Mouse (Mus musculus): Measurements from ENCODE around the gene Nudt21. TPM values are rescaled to one million over a fixed set of nuclear protein-coding genes. Genes with fewer than 3 reads are reported as not detected.

The Nudt21 gene
- polyA plus RNA-seq, 1 experiment = 35.1 TPM

DNA sequence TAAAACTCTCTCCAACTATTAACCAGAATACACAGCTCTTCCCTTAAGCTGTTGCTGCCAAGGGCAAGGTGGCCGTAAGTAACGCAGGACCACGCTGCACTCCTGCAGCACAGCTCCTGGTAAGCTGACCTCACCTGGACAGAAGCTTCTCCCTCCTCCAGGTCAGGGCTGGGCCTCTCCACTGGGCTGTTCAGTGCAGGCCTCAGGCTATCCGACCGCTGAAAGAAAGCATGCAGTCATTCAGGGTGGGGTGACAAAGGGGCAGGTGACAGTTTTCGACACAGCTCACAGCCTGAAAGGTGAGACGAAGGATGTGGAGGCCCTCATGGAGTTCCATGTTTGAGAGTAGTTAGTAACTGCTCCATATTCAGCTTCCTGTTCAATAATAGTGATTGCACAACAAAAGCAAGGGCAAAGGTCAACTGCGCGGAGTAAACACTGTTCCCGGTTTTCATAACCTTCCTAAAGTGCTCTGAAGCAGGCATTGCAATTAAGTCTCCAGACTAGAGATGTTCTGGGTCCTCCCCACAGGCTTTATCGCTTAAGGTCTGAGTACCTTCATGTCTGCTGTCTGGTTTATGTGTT, 62.1 kb downstream of the Nudt21 start:
- H3K4me3 ChIP-seq (ENCODE audit: control insufficient read depth, low read depth, low read length) = no peak overlapping the region
- H3K27ac ChIP-seq (ENCODE audit: control insufficient read depth, insufficient read depth, low read depth, low read length) = no peak overlapping the region
- TF ChIP-seq CTCF (IDR thresholded peaks at IDR 0.05; ENCODE audit: control insufficient read depth, insufficient read depth, insufficient replicate concordance, low read depth, low read length) (no peak), POLR2A (IDR thresholded peaks at IDR 0.05; ENCODE audit: control insufficient read depth, low read depth, low read length) (no peak)
- H3K4me1 ChIP-seq (ENCODE audit: control insufficient read depth, insufficient read depth, low read length) = no peaks in the 10 kb centered on the region
- no peaks in the 10 kb centered on the region for H3K27me3 ChIP-seq (ENCODE audit: control insufficient read depth, insufficient read depth, low read length)
- peaks cover 4% of the 10 kb centered on the region for H3K36me3 ChIP-seq (ENCODE audit: control insufficient read depth, insufficient read depth, low read length)

DNA sequence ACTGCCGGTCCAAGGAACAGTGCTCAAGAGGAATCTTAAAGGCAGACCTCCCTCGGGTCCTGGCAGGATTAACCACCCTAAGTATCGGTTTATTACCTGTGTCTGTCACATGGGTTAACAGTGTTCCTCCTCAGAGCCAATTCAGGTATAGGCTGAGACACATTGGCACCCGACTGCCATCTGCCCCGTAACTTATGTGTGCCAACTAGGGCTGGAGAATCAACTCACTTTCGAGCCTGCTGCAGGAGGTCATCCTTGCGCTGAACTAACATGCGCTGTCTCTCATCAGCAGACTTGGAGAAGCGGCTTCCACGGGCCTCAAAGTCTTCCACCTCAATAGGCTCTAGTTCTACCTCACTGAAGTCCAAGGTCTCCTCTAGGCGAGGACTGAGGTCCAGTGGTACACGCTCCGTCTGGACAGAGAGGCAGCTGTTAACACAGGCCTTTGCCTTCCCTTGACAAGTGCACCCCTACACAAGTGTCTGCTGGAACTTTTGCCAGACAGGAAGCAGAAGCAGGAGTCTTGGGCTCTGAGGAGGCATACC, 62.9 kb downstream of the Nudt21 start:
- Histone ChIP-seq H3K27ac (ENCODE audit: control insufficient read depth, insufficient read depth, low read depth, low read length) (no peak overlapping the region), H3K27me3 (ENCODE audit: control insufficient read depth, insufficient read depth, low read length) (no peaks in the 10 kb centered on the region), H3K36me3 (ENCODE audit: control insufficient read depth, insufficient read depth, low read length) (peaks cover 4% of the 10 kb centered on the region), H3K4me1 (ENCODE audit: control insufficient read depth, insufficient read depth, low read length) (no peaks in the 10 kb centered on the region), H3K4me3 (ENCODE audit: control insufficient read depth, low read depth, low read length) (no peak overlapping the region)
- TF ChIP-seq POLR2A (IDR thresholded peaks at IDR 0.05; ENCODE audit: control insufficient read depth, low read depth, low read length) (no peak), CTCF (IDR thresholded peaks at IDR 0.05; ENCODE audit: control insufficient read depth, insufficient read depth, insufficient replicate concordance, low read depth, low read length) (no peak)

DNA sequence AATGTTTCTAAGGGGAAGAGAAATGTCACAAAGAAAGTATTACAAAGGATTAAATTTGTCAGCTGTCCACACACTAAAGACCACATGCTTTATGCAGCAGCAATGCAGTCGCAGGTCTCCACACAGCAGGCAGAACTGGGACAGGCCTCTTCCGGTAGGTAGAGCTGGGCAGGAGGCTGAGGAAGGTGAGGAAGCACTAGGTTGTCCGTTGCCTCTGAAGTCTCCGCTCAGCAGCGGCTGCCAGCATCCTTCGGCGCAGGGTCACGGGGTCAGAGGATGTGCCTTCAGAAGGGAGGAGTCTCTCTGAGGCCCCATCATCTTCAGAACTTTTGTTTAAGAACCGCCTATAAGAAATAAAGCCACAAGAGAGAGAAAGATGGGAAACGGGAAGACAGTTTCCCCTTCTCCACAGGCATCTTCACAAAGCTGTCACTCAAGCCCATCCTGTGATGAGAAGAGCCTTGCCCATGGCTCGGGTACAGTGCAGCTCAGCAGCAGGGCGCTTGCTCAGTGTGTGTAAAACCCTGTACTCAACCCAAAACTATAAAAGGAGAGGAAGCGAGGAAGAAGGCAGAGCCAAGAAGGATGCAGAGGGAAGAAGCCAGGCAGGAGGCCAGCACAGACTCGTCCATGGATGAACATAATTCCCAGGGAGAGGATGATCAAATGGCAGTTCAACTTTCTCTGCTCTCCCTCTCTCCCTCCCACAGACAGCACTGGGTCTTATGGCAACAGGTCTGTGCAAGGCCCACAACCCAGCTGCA, 63.7 kb downstream of the Nudt21 start:
- Histone ChIP-seq H3K4me3 (ENCODE audit: control insufficient read depth, low read depth, low read length) (no peak overlapping the region), H3K36me3 (ENCODE audit: control insufficient read depth, insufficient read depth, low read length) (peaks cover 4% of the 10 kb centered on the region)

DNA sequence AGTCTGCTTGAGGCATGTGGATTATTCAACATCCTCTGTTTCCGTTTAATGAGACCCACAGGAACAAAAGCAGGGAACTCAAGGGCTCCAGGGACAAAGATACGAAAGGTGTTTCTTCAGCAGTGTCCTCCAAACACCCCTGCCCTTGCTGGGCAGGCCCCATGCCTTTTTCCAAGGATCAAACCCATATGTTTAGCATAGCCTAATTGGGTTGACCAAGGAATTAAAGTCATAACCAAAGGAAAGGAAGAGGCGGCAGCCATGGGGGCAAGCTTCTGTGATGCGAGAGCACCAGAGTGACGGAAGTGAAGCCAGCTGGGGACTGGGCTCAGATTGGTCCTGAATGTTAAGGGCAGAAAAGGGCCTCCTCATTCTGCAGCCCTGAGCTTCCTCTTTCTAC, 64.6 kb downstream of the Nudt21 start:
- Histone ChIP-seq H3K36me3 (ENCODE audit: control insufficient read depth, insufficient read depth, low read length) (peaks cover 4% of the 10 kb centered on the region), H3K27ac (ENCODE audit: control insufficient read depth, insufficient read depth, low read depth, low read length) (no peak overlapping the region), H3K4me3 (ENCODE audit: control insufficient read depth, low read depth, low read length) (no peak overlapping the region), H3K27me3 (ENCODE audit: control insufficient read depth, insufficient read depth, low read length) (no peaks in the 10 kb centered on the region), H3K4me1 (ENCODE audit: control insufficient read depth, insufficient read depth, low read length) (no peaks in the 10 kb centered on the region)
- no peak for TF ChIP-seq CTCF (IDR thresholded peaks at IDR 0.05; ENCODE audit: control insufficient read depth, insufficient read depth, insufficient replicate concordance, low read depth, low read length)
- TF ChIP-seq POLR2A (IDR thresholded peaks at IDR 0.05; ENCODE audit: control insufficient read depth, low read depth, low read length) = no peak

More for the DNA sequence above, 63.7 kb downstream of the Nudt21 start:
- H3K4me1 ChIP-seq (ENCODE audit: control insufficient read depth, insufficient read depth, low read length) = no peaks in the 10 kb centered on the region
- H3K27me3 ChIP-seq (ENCODE audit: control insufficient read depth, insufficient read depth, low read length) = no peaks in the 10 kb centered on the region
- H3K27ac ChIP-seq (ENCODE audit: control insufficient read depth, insufficient read depth, low read depth, low read length) = no peak overlapping the region
- TF ChIP-seq POLR2A (IDR thresholded peaks at IDR 0.05; ENCODE audit: control insufficient read depth, low read depth, low read length) (no peak), CTCF (IDR thresholded peaks at IDR 0.05; ENCODE audit: control insufficient read depth, insufficient read depth, insufficient replicate concordance, low read depth, low read length) (no peak)

DNA sequence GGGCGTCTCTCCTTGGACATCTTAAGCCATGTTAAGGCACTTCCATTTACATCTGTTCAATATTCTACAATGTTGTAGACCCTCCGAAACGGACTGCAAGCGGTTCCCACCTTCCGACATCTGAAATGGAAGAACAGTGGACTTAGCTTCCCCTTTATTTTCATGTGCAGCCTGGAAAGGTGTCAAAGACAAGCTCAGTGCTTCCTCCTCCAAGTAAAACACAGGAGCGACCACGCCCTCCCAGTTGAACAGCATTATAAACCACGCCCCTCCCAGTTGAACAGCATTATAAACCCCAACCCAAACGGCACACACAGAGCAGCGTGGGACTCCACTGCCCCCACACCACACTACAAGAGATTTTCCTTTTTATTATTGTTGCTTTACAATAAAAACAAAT, 65.4 kb downstream of the Nudt21 start:
- peaks cover 4% of the 10 kb centered on the region for H3K36me3 ChIP-seq (ENCODE audit: control insufficient read depth, insufficient read depth, low read length)
- TF ChIP-seq CTCF (IDR thresholded peaks at IDR 0.05; ENCODE audit: control insufficient read depth, insufficient read depth, insufficient replicate concordance, low read depth, low read length) (no peak), POLR2A (IDR thresholded peaks at IDR 0.05; ENCODE audit: control insufficient read depth, low read depth, low read length) (no peak)

DNA sequence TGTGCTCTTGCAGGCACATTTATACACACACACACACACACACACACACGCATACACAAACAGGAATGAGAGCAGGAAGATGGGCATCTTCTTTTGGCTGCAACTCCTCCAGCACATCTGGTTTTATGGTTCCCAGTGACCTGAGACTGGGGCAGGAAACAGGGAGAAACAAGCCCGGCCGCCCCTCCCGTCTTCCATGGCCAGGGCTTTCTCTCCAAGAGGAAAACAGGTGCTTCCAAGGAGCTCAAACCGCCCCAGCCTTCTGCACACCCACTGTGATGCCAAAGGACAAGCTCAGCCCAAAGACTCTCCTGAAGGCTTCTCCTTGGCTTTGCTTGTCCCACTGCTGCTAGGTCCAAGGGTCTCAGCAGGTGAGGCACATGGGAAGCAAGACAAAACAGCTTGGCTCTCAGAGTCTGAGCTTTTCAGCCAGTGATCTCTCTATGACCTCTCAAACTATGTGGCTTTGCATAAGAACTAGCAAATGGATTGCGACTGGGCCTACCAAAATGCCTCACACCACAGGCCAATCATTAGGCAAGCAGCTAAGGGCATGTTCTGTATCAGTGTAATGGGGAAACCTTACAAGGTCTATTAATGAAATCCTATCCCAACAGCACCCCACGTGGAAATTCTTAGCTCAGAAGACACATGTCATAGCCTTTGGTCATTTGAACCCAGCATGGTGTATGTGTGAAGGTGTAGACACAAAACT, 67.0 kb downstream of the Nudt21 start:
- H3K27me3 ChIP-seq (ENCODE audit: control insufficient read depth, insufficient read depth, low read length) = no peaks in the 10 kb centered on the region
- no peaks in the 10 kb centered on the region for H3K4me1 ChIP-seq (ENCODE audit: control insufficient read depth, insufficient read depth, low read length)
- H3K4me3 ChIP-seq (ENCODE audit: control insufficient read depth, low read depth, low read length) = no peak overlapping the region
- H3K27ac ChIP-seq (ENCODE audit: control insufficient read depth, insufficient read depth, low read depth, low read length) = no peak overlapping the region
- TF ChIP-seq POLR2A (IDR thresholded peaks at IDR 0.05; ENCODE audit: control insufficient read depth, low read depth, low read length) (no peak), CTCF (IDR thresholded peaks at IDR 0.05; ENCODE audit: control insufficient read depth, insufficient read depth, insufficient replicate concordance, low read depth, low read length) (no peak)
- H3K36me3 ChIP-seq (ENCODE audit: control insufficient read depth, insufficient read depth, low read length) = peaks cover 4% of the 10 kb centered on the region

More for the DNA sequence above, 65.4 kb downstream of the Nudt21 start:
- H3K4me1 ChIP-seq (ENCODE audit: control insufficient read depth, insufficient read depth, low read length) = no peaks in the 10 kb centered on the region
- no peak overlapping the region for H3K27ac ChIP-seq (ENCODE audit: control insufficient read depth, insufficient read depth, low read depth, low read length)
- H3K4me3 ChIP-seq (ENCODE audit: control insufficient read depth, low read depth, low read length) = no peak overlapping the region
- H3K27me3 ChIP-seq (ENCODE audit: control insufficient read depth, insufficient read depth, low read length) = no peaks in the 10 kb centered on the region

DNA sequence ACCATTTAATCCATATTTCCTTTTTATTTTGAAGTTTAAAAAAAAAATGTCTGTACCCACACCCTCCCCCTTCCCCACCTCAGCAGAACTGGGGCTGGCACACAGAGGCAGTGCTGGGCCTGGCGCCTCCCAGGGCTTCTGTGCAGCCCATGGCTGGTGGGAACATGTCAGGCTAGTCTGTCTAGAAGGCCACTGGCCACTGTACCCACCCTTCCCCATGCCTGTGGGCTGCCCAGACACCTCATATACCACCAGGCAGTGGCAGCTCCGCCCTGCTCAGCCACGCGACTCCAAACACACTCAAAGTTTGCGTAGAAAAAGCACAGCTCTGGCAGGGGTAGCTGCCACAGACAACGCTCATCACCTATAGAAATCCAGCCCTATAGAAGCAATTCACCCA, 68.5 kb downstream of the Nudt21 start:
- Histone ChIP-seq H3K27ac (ENCODE audit: control insufficient read depth, insufficient read depth, low read depth, low read length) (no peak overlapping the region), H3K4me1 (ENCODE audit: control insufficient read depth, insufficient read depth, low read length) (no peaks in the 10 kb centered on the region), H3K36me3 (ENCODE audit: control insufficient read depth, insufficient read depth, low read length) (peaks cover 2% of the 10 kb centered on the region), H3K27me3 (ENCODE audit: control insufficient read depth, insufficient read depth, low read length) (no peaks in the 10 kb centered on the region), H3K4me3 (ENCODE audit: control insufficient read depth, low read depth, low read length) (no peak overlapping the region)
- no peak for TF ChIP-seq CTCF (IDR thresholded peaks at IDR 0.05; ENCODE audit: control insufficient read depth, insufficient read depth, insufficient replicate concordance, low read depth, low read length)

Other genes with a start within 250 kb of the Nudt21 start
- 27.0 and 28.4 TPM in 2 replicates for gene Gnao1, start 227.1 kb downstream of the Nudt21 start, polyA plus RNA-seq (2012; rRNA removed)
- 78.7 and 82.2 TPM in 2 replicates for gene Amfr, start 24.2 kb downstream of the Nudt21 start, polyA plus RNA-seq (2012; rRNA removed)
- gene Ogfod1, start 167 bp upstream of the Nudt21 start, polyA plus RNA-seq (2012; rRNA removed) = 5.3 and 8.3 TPM in 2 replicates
- 38.0 and 39.9 TPM in 2 replicates for gene Bbs2, start 61.9 kb upstream of the Nudt21 start, polyA plus RNA-seq (2012; rRNA removed)
- not detected in 2 replicates for gene Mt4, start 100.2 kb upstream of the Nudt21 start, polyA plus RNA-seq (2012; rRNA removed)
- gene Mt3, start 115.6 kb upstream of the Nudt21 start, polyA plus RNA-seq (2012; rRNA removed) = 6.3 and 9.4 TPM in 2 replicates
- 232 and 277 TPM in 2 replicates for gene Mt2, start 135.6 kb upstream of the Nudt21 start, polyA plus RNA-seq (2012; rRNA removed)
- 1,753 and 1,911 TPM in 2 replicates for gene Mt1, start 142.1 kb upstream of the Nudt21 start, polyA plus RNA-seq (2012; rRNA removed)
- gene Nup93, start 177.5 kb upstream of the Nudt21 start, polyA plus RNA-seq (2012; rRNA removed) = 24.9 and 27.1 TPM in 2 replicates